Mouse (Mus musculus) kidney, embryonic 15.5 days (tissue): ENCODE results near the gene Gm44805. TPM values are rescaled to one million over a fixed set of nuclear protein-coding genes. Genes with fewer than 3 reads are reported as not detected.

ENCODE experiments used
- polyA plus RNA-seq: library from polyadenylated mRNA; unstranded; fragments of >200 nt; fragmentation: Nextera tagmentation; extraction: Ambion mirVana; gene quantifications from 2 replicates; pipeline ENCODE4 v1.2.1, GENCODE M21; 2015

Gene Gm44805
- polyA plus RNA-seq, 1 experiment from 2014 or later = 2.5 TPM

Other genes with a start within 250 kb of the Gm44805 start
- 6.6 and 9.4 TPM in 2 replicates for gene Mark4, start 222.6 kb downstream of the Gm44805 start, polyA plus RNA-seq
- gene Exoc3l2, start 218.1 kb downstream of the Gm44805 start, polyA plus RNA-seq = 3.0 TPM in 2 replicates
- 2.3 and 2.6 TPM in 2 replicates for gene Bloc1s3, start 173.1 kb downstream of the Gm44805 start, polyA plus RNA-seq
- gene Trappc6a, start 173.0 kb downstream of the Gm44805 start, polyA plus RNA-seq = 76.2 and 81.2 TPM in 2 replicates
- gene Nkpd1, start 163.6 kb downstream of the Gm44805 start, polyA plus RNA-seq = 0.10 and 0.15 TPM in 2 replicates
- gene Ppp1r37, start 118.3 kb downstream of the Gm44805 start, polyA plus RNA-seq = 21.3 and 24.4 TPM in 2 replicates
- gene Zfp296, start 104.1 kb downstream of the Gm44805 start, polyA plus RNA-seq = 0.55 and 0.66 TPM in 2 replicates
- gene Gemin7, start 103.8 kb downstream of the Gm44805 start, polyA plus RNA-seq = 148 and 161 TPM in 2 replicates
- 50.6 and 58.6 TPM in 2 replicates for gene Clasrp, start 76.9 kb downstream of the Gm44805 start, polyA plus RNA-seq
- 8.8 and 10.0 TPM in 2 replicates for gene Relb, start 52.0 kb downstream of the Gm44805 start, polyA plus RNA-seq
- gene Clptm1, start 16.4 kb downstream of the Gm44805 start, polyA plus RNA-seq = 81.9 and 91.5 TPM in 2 replicates
- 8.8 and 13.1 TPM in 2 replicates for gene Apoc2, start 3.5 kb downstream of the Gm44805 start, polyA plus RNA-seq
- gene Apoc4, start 56 bp upstream of the Gm44805 start, polyA plus RNA-seq = 2.3 and 6.6 TPM in 2 replicates
- 15.7 and 20.7 TPM in 2 replicates for gene Apoc1, start 11.2 kb upstream of the Gm44805 start, polyA plus RNA-seq
- 259 and 340 TPM in 2 replicates for gene Apoe, start 17.8 kb upstream of the Gm44805 start, polyA plus RNA-seq
- 168 and 177 TPM in 2 replicates for gene Tomm40, start 34.0 kb upstream of the Gm44805 start, polyA plus RNA-seq
- 130 and 138 TPM in 2 replicates for gene Nectin2, start 69.1 kb upstream of the Gm44805 start, polyA plus RNA-seq
- gene Bcam, start 89.6 kb upstream of the Gm44805 start, polyA plus RNA-seq = 244 and 257 TPM in 2 replicates
- 8.3 and 9.1 TPM in 2 replicates for gene Cblc, start 115.4 kb upstream of the Gm44805 start, polyA plus RNA-seq
- 3.9 and 4.9 TPM in 2 replicates for gene Bcl3, start 141.3 kb upstream of the Gm44805 start, polyA plus RNA-seq
- 0.16 TPM in 1 of 2 replicates, not detected in the other for gene Gm19345, start 170.6 kb upstream of the Gm44805 start, polyA plus RNA-seq
- not detected in 2 replicates for gene Ceacam16, start 179.9 kb upstream of the Gm44805 start, polyA plus RNA-seq
- gene Ceacam19, start 206.5 kb upstream of the Gm44805 start, polyA plus RNA-seq = 0.09 TPM in 1 of 2 replicates, not detected in the other
- gene Pvr, start 239.7 kb upstream of the Gm44805 start, polyA plus RNA-seq = 13.7 and 13.9 TPM in 2 replicates